Mouse (Mus musculus): ENCODE results near the gene Plac1. TPM values are rescaled to one million over a fixed set of nuclear protein-coding genes. Genes with fewer than 3 reads are reported as not detected.
"Not testable (repeated sequence)": the region's sequence is repeated elsewhere in the genome, so short reads cannot be mapped to it uniquely, and the experiment has no call there.

Gene Plac1
- polyA plus RNA-seq, 1 experiment from 2014 or later = 0.93 TPM

DNA sequence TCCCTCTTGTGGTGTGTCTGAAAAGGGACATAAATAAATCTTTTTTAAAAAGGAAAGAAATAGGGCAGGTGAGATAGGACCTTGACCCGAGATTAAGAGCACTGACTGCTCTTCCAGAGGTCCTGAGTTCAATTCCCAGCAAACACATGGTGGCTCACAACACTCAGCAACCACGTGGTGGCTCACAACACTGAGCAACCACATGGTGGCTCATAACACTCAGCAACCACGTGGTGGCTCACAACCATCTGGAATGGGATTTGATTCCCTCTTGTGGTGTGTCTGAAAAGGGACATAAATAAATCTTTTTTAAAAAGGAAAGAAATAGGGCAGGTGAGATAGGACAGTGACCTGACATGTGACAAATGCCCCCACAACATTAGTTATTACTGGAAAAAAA is 215.6 kb downstream of the Plac1 start:
- H3K36me3 ChIP-seq (ENCODE audit: control insufficient read depth, insufficient read depth); H3K27me3 ChIP-seq (replicated peaks; ENCODE audit: control insufficient read depth, insufficient read depth, low read length); H3K9ac ChIP-seq (ENCODE audit: low read depth, low read length); H3K4me3 ChIP-seq (ENCODE audit: low read depth, low read length); H3K4me2 ChIP-seq (replicated peaks; ENCODE audit: low read depth); ATAC-seq; H3K27ac ChIP-seq (ENCODE audit: low read depth, low read length); H3K4me1 ChIP-seq (replicated peaks; ENCODE audit: control insufficient read depth, insufficient read depth, low read length); H3K9me3 ChIP-seq (ENCODE audit: control insufficient read depth): not testable (repeated sequence)
- 17% methylated on average over 3 of the region's 3 CpGs for WGBS
- peak; percentile 67 for TF ChIP-seq CTCF (IDR thresholded peaks at IDR 0.05; ENCODE audit: low read depth)

DNA sequence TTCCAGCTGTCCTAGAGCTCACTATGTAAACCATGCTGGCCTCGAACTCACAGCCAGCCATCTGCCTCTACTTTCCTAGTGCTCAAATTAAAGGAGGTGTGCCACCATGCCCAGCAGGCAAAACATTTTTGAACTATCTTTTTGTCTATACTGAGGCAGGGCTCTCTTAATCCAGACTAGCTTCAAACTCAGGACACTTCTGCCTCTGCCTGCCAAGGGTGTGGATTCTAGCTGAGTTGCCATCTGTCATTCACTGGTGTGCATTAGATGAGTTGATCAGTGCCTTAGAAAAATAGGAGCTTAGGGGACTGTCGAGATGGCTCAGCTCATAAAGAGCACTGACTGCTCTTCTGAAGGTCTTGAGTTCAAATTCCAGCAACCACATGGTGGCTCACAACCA is 216.9 kb downstream of the Plac1 start:
- no peak overlapping the region for H3K4me3 ChIP-seq (ENCODE audit: low read depth, low read length)
- no peaks in the 10 kb centered on the region for H3K27me3 ChIP-seq (replicated peaks; ENCODE audit: control insufficient read depth, insufficient read depth, low read length)
- no peak overlapping the region for H3K27ac ChIP-seq (ENCODE audit: low read depth, low read length)
- ATAC-seq = no peak
- H3K4me1 ChIP-seq (replicated peaks; ENCODE audit: control insufficient read depth, insufficient read depth, low read length) = no peaks in the 10 kb centered on the region
- WGBS = 86% methylated on average over 2 of the region's 2 CpGs
- no peak overlapping the region for H3K4me2 ChIP-seq (replicated peaks; ENCODE audit: low read depth)
- H3K9ac ChIP-seq (ENCODE audit: low read depth, low read length) = no peak overlapping the region
- H3K36me3 ChIP-seq (ENCODE audit: control insufficient read depth, insufficient read depth) = no peaks in the 10 kb centered on the region
- no peak for TF ChIP-seq CTCF (IDR thresholded peaks at IDR 0.05; ENCODE audit: low read depth)
- H3K9me3 ChIP-seq (ENCODE audit: control insufficient read depth) = no peaks in the 10 kb centered on the region

MicroRNAs encoded within 50 kb of the gene (microRNA counts, 519-probe panel; counts per million panel counts)
- microRNA mmu-miR-322 (4,449 counts per million, percentile 67 among the panel's probes with 10 or more counts), microRNA mmu-miR-351 (3,332 counts per million, percentile 39 among the panel's probes with 10 or more counts), microRNA mmu-miR-450a-3p (not detected), microRNA mmu-miR-450a-5p (4,910 counts per million, percentile 84 among the panel's probes with 10 or more counts), microRNA mmu-miR-450b-3p (2,720 counts per million, percentile 27 among the panel's probes with 10 or more counts), microRNA mmu-miR-450b-5p (not detected), microRNA mmu-miR-503 (2,308 counts per million, percentile 19 among the panel's probes with 10 or more counts), microRNA mmu-miR-542-3p (1,687 counts per million, percentile 8 among the panel's probes with 10 or more counts), microRNA mmu-miR-542-5p (2,820 counts per million, percentile 30 among the panel's probes with 10 or more counts)

Small RNA genes lying within 50 kb of the gene (microRNA-seq; reads per million reads assigned to microRNA genes)
- gene Mir322 (9,717 reads per million, percentile 93 among the genes with 10 or more reads in this experiment), gene Mir351 (1,752 reads per million, percentile 80 among the genes with 10 or more reads in this experiment), gene Mir450-1 (9.8 reads per million, percentile 20 among the genes with 10 or more reads in this experiment), gene Mir450-2 (14.4 reads per million, percentile 26 among the genes with 10 or more reads in this experiment), gene Mir450b (117 reads per million, percentile 48 among the genes with 10 or more reads in this experiment), gene Mir503 (350 reads per million, percentile 64 among the genes with 10 or more reads in this experiment), gene Mir542 (457 reads per million, percentile 68 among the genes with 10 or more reads in this experiment)

Other genes with a start within 250 kb of the Plac1 start
- gene Fam122b, start 29.7 kb upstream of the Plac1 start, polyA plus RNA-seq (2015; fragmentation: Nextera tagmentation; extraction: Ambion mirVana) = 3.5 and 4.2 TPM in 2 replicates
- gene Fam122c, start 33.3 kb upstream of the Plac1 start, polyA plus RNA-seq (2015; fragmentation: Nextera tagmentation; extraction: Ambion mirVana) = not detected in 2 replicates
- gene Mospd1, start 130.4 kb upstream of the Plac1 start, polyA plus RNA-seq (2015; fragmentation: Nextera tagmentation; extraction: Ambion mirVana) = 69.4 and 73.8 TPM in 2 replicates
- gene Etd, start 194.8 kb upstream of the Plac1 start, polyA plus RNA-seq (2015; fragmentation: Nextera tagmentation; extraction: Ambion mirVana) = not detected in 2 replicates

All from intestine, postnatal 0 days (tissue).